Mouse (Mus musculus) thymus, adult 2 months (tissue): ENCODE results near the gene Dennd2d.

ENCODE experiments used
- CTCF ChIP-seq: fragments of 200-500 bp; IDR thresholded peaks from 2 replicates; pipeline ENCODE4 v1.5.1; 2012; ENCODE audit warnings: mild to moderate bottlenecking, control low read depth, low read length, moderate library complexity, borderline replicate concordance; ENCODE audit not compliant: control insufficient read depth, poor library complexity, insufficient read depth; ENCODE audit errors: extremely low read depth
- POLR2A ChIP-seq: fragments of 200-500 bp; IDR thresholded peaks from 2 replicates; pipeline ENCODE4 v1.6.1; 2012; ENCODE audit warnings: mild to moderate bottlenecking, low read length, control low read depth, moderate library complexity; ENCODE audit not compliant: control insufficient read depth, poor library complexity, insufficient read depth; ENCODE audit errors: extremely low read depth

- TF ChIP-seq CTCF (no peak), POLR2A (no peak)
Observed at GRCm38 (mm10) chr3:106462493-106462892, 19.7 kb upstream of the Dennd2d start.
